Mouse (Mus musculus): Measurements from ENCODE around the gene Cfap126. TPM values are rescaled to one million over a fixed set of nuclear protein-coding genes. Genes with fewer than 3 reads are reported as not detected.
A peak's percentile ranks its signal among the peaks of the same experiment; 100 is the strongest.
"Not testable (repeated sequence)": the region's sequence is repeated elsewhere in the genome, so short reads cannot be mapped to it uniquely, and the experiment has no call there.

Gene Cfap126
- total RNA-seq (2021): 1 to 10 TPM in 1 of 2 experiments, under 1 TPM in 1; 0.91 to 1.6 TPM

GRCm38 (mm10) chr1:171113873-171114299, at the start of gene Cfap126:
Gene Cfap126 (plus strand): TSS chr1:171113918.
- intact Hi-C loops (cut with DNase I): no loop called here

DNA sequence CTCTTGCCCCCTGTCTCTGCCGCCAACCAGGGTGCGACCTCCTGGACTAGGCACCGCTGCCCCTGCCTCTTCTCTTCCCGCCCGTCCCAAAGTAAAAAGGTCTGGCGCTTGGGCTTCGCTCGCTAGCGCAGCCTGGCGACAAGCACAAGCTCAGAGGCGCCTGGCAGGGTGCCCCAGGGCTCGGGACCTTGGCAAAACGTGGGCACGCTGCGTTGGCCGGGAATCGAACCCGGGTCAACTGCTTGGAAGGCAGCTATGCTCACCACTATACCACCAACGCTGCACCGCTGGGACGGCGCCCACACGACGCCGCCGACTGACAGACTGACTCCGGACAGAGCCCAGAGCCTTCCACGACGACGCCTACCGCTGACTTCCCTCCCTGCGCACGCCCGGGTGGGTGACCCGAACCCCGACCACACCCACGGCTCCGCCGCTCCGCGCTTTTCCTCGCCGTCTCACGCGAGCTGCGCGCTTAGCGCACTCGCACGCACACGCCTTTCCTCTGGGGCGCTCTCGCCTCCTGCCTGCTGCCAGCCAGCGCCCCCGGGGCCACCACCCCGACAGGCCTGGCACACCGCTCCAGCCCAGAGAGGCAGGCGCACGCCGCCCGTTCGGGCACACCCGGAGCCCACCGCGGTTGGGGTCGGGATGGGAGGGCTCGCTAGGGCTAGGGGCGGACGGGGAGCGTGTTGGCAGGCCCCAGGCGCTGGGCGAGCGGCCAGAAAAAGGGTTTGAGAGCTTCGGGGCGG, 49.1 kb upstream of the Cfap126 start, which contains the start of gene Fcgr3:
Fcgr3 (minus strand) TSS at position 445 of the 752 bp plus-strand sequence.
- intact Hi-C loops (cut with DNase I): not testable (repeated sequence)
- peak; percentile 88 for DNase-seq

More at GRCm38 (mm10) chr1:171113873-171114299, at the start of gene Cfap126:
- peak; percentile 60 for DNase-seq

DNA sequence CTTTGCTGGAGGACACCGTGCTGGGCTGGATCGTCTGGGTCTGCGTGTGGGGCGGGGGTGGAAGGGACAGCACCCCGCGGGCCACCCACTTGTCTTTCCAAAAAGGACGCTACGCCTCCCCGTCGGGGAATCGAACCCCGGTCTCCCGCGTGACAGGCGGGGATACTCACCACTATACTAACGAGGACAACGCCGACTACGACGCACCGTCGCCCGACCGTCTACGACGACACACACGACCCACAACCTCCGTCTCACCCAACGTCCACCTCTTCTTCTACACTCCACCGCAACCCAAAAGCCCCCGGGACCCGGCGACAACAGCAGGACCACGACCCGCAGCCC, 48.5 kb upstream of the Cfap126 start:
- peak; percentile 63 for DNase-seq
- intact Hi-C loops (cut with DNase I): not testable (repeated sequence)

DNA sequence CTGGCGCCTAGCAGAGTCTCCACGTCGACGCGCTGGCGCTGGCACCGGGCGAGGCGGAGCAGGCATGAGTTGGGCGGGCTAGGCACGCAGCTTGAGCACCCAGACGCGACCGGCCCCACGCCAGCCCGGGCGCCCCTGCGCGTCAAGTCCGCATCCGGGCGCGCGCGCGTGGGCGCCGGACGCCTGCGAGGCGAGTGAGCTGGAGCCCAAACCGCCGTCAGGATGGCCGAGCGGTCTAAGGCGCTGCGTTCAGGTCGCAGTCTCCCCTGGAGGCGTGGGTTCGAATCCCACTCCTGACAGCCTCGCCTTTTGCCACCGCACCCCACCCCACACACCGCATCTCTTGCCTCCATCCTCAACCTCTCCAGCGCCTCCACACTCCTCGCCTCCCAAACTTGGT, 48.0 kb upstream of the Cfap126 start:
- intact Hi-C loops (cut with DNase I): not testable (repeated sequence)
- DNase-seq: peak; percentile 37

DNA sequence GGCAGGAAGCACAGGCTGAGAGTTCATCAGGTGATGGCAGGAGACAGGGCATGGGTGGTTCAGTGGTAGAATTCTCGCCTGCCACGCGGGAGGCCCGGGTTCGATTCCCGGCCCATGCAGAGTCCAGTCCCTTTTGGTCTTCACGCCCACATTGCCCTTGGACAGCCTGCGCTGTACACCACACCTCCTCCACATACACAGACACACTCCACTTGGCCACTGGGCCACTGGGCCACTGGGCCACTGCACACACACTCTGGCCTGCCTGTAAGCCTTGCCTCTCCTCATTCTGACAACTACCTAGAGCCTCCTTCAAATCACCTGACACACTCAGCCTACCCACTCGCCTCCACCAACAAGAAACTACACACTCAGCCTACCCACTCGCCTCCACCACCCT, 47.1 kb upstream of the Cfap126 start:
- intact Hi-C loops (cut with DNase I); DNase-seq: not testable (repeated sequence)

GRCm38 (mm10) chr1:171067928-171068327, 45.8 kb upstream of the Cfap126 start:
- DNase-seq; intact Hi-C loops (cut with DNase I): not testable (repeated sequence)

DNA sequence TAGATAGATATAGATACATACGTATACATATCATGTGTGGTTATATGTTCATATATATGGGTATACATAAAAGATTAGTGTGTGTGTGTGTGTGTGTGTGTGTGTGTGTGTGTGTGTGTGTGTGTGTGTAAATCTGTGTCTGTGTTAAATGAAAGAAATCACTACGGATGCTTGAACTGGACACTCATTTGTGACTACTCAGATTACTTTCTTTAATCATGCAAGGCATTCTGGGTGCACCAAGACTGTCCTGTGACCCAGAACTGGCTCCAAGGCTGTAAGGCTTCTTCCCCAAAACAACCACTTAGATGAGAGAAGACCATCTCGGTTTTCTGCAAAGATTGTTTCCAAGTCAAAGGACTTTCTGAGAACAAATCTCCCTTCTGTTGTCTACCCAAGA, 44.2 kb upstream of the Cfap126 start:
- intact Hi-C loops (cut with DNase I); DNase-seq: not testable (repeated sequence)

- intact Hi-C loops (cut with DNase I); DNase-seq: not testable (repeated sequence)
Observed at GRCm38 (mm10) chr1:171070879-171071278, 42.8 kb upstream of the Cfap126 start.

DNA sequence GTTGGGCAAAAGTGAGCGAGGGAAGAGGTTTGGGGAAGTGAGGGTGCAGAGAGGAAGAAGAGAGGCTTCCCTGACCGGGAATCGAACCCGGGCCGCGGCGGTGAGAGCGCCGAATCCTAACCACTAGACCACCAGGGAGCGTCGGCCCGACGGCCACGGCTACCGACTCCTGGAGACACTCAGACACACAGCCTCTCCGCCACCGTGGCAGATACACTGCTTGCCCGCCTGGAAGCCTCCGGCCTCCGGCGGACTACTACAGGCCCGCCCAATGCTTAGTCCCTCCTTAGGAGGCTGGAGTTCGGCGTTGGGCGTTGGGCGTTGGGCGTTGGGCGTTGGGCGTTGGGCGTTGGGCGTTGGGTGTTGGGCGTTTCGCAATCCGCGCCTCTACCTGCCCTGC, 42.0 kb upstream of the Cfap126 start:
- DNase-seq; intact Hi-C loops (cut with DNase I): not testable (repeated sequence)

- intact Hi-C loops (cut with DNase I); DNase-seq: not testable (repeated sequence)
Observed at GRCm38 (mm10) chr1:171072217-171072616, 41.5 kb upstream of the Cfap126 start.

- DNase-seq; intact Hi-C loops (cut with DNase I): not testable (repeated sequence)
Observed at GRCm38 (mm10) chr1:171074283-171074682, 39.4 kb upstream of the Cfap126 start.

DNA sequence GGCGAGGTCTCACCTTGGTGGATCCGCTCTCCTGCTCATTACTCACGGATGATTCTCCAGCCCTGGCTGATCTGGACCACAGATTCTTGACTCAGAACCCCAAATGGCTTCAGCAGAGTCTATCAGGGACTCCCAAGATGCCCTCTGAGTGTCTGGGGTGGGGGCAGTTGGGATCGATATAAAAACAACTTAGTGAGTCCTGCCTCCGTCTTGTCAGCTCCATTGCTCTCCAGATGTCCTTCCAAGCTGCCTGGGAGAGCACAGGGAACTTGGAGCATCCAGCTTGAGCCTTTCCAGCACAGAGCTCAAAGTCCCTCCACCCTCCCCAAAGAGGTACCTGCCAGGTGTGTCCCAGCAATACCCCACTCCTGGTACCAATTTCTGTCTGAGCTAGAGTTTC, 37.5 kb upstream of the Cfap126 start:
- DNase-seq; intact Hi-C loops (cut with DNase I): not testable (repeated sequence)

DNA sequence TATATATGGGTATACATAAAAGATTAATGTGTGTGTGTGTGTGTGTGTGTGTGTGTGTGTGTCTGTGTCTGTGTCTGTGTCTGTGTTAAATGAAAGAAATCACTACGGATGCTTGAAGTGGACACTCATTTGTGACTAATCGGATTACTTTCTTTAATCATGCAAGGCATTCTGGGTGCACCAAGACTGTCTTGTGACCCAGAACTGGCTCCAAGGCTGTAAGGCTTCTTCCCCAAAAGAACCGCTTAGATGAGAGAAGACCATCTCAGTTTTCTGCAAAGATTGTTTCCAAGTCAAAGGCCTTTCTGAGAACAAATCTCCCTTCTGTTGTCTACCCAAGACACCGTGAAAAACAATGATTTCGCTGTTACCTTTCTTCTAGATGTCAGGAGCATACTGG, 36.5 kb upstream of the Cfap126 start:
- DNase-seq; intact Hi-C loops (cut with DNase I): not testable (repeated sequence)

DNA sequence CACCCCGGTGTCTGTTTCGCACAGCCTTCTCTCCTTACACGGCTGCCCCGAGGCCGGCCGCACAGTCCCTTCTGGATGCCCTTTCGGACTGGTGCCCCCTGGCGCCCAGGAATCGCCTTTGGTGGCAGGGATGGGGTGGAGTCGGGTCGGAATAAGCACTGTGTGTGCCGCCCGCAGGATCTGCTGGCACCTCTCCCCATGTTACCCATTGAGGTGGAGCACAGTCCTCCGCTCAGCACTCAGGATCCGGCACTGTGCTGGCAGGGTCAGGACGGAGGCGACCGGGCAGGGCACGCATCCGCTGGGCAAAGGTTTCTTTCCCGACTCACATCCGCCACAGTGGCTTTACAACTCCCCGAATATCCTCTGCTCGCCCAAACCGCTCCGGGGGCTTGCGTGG, 35.8 kb upstream of the Cfap126 start:
- DNase-seq; intact Hi-C loops (cut with DNase I): not testable (repeated sequence)

- DNase-seq; intact Hi-C loops (cut with DNase I): not testable (repeated sequence)
Observed at GRCm38 (mm10) chr1:171078419-171078818, 35.3 kb upstream of the Cfap126 start.

GRCm38 (mm10) chr1:171079345-171079744, 34.4 kb upstream of the Cfap126 start:
- intact Hi-C loops (cut with DNase I); DNase-seq: not testable (repeated sequence)

DNA sequence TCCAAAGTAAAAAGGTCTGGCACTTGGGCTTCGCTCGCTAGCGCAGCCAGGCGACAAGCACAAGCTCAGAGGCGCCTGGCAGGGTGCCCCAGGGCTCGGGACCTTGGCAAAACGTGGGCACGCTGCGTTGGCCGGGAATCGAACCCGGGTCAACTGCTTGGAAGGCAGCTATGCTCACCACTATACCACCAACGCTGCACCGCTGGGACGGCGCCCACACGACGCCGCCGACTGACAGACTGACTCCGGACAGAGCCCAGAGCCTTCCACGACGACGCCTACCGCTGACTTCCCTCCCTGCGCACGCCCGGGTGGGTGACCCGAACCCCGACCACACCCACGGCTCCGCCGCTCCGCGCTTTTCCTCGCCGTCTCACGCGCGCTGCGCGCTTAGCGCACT, 33.9 kb upstream of the Cfap126 start:
- DNase-seq; intact Hi-C loops (cut with DNase I): not testable (repeated sequence)

DNA sequence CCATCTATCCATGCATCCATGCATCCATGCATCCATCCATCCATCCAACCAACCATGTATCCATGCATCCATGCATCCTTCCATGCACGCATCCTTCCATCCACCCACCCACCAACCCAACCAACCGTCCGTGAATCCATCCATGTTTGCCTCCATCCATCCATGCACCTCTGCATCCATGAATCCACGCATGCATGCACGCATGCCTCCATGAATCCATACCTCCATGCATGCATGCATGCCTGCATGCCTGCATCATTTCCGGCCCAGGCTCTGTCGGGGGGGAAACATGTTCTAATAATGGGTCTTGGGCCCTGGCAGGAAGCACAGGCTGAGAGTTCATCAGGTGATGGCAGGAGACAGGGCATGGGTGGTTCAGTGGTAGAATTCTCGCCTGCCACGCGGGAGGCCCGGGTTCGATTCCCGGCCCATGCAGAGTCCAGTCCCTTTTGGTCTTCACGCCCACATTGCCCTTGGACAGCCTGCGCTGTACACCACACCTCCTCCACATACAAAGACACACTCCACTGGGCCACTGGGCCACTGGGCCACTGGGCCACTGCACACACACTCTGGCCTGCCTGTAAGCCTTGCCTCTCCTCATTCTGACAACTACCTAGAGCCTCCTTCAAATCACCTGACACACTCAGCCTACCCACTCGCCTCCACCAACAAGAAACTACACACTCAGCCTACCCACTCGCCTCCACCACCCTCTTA, 32.0 kb upstream of the Cfap126 start:
- intact Hi-C loops (cut with DNase I): not testable (repeated sequence)

GRCm38 (mm10) chr1:171085718-171086117, 28.0 kb upstream of the Cfap126 start:
- intact Hi-C loops (cut with DNase I): no loop called here
- DNase-seq: no peak

More for the DNA sequence above, 32.0 kb upstream of the Cfap126 start:
- not testable (repeated sequence) for DNase-seq

DNA sequence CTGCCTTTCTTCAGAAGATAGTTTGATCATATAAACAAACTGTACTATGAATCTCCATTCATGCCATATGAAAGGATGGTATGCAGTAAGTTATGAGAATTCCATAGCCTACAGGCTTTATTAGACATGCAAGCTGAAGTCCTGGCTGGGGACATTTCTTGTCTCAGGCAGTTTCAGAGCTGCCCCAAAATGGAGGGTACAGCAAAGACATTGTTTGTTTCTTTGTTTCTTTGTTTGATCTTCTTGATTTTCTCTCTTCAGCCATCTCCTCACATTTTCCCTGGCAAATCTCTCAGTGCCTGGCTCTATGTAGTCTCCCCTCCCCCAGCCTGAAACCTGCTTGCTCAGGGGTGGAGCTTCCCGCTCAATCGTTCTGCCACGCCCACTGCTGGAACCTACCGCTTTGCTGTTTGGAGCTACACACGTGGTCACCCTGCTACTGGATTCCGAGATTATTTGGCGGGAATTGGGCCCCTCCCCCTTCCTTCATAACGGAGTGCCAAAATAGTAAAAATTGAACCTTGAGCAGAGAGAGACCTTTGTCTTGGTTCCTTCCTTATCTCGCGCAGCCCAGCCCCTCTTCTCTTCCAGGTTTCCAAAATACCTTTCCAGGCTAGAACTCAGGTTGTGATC, 25.4 kb upstream of the Cfap126 start:
- intact Hi-C loops (cut with DNase I): not testable (repeated sequence)
- peak; percentile 15 for DNase-seq

DNA sequence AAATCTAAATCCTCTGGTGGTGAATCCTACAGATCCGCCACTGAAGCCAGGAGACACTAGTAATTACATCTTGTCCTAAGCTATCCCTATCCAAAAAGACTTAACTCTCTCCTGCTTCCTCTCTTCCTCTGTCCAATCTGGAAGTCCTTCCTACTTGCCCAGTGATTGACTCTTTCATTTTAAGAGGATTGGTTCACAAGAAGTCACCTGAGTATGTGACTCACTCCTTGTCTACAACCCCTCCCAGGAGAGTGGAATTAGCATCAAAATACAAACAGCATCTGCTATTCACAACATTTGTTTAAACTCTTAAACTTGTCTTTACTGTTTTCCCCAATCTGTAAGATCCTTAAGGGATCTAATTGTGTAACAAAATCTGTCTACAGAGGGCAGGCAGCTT, 23.8 kb upstream of the Cfap126 start:
- intact Hi-C loops (cut with DNase I): no loop called here

More for the DNA sequence above, 23.8 kb upstream of the Cfap126 start:
- DNase-seq: no peak
